Mouse (Mus musculus): Measurements from ENCODE around the gene Mb21d2. TPM values are rescaled to one million over a fixed set of nuclear protein-coding genes. Genes with fewer than 3 reads are reported as not detected.

Gene Mb21d2
- polyA plus RNA-seq, 1 experiment from 2014 or later: 4.7 TPM

GRCm38 (mm10) chr16:28915362-28915761 is 14.1 kb downstream of the Mb21d2 start:
- Histone ChIP-seq H3K36me3 (ENCODE audit: control insufficient read depth, insufficient read depth, low read length) (no peaks in the 10 kb centered on the region), H3K4me2 (ENCODE audit: low read length) (no peak overlapping the region), H3K27ac (replicated peaks in 1 of 2; ENCODE audit: control insufficient read depth in 1 of 2, insufficient read depth in 1 of 2, low read depth in 2 of 2, low read length in 2 of 2) (no peak overlapping the region), H3K27me3 (ENCODE audit: control insufficient read depth, insufficient read depth, low read length) (no peaks in the 10 kb centered on the region), H3K9me3 (ENCODE audit: control insufficient read depth, low read length) (no peaks in the 10 kb centered on the region), H3K9ac (ENCODE audit: low read length) (no peak overlapping the region), H3K4me1 (ENCODE audit: control insufficient read depth in 2 of 2, insufficient read depth in 2 of 2, low read length in 2 of 2) (no peaks in the 10 kb centered on the region), H3K4me3 (ENCODE audit: control insufficient read depth in 1 of 2, insufficient read depth in 1 of 2, low read depth in 1 of 2, low read length in 2 of 2) (no peak overlapping the region)
- 81% methylated on average over 7 of the region's 7 CpGs for WGBS
- ATAC-seq (ENCODE audit: insufficient number of reproducible peaks, insufficient read depth, low FRiP score, low read depth): no peak

GRCm38 (mm10) chr16:28914709-28915108 is 14.8 kb downstream of the Mb21d2 start:
- H3K4me1 ChIP-seq (ENCODE audit: control insufficient read depth in 2 of 2, insufficient read depth in 2 of 2, low read length in 2 of 2): no peaks in the 10 kb centered on the region
- no peaks in the 10 kb centered on the region for H3K9me3 ChIP-seq (ENCODE audit: control insufficient read depth, low read length)
- ATAC-seq (ENCODE audit: insufficient number of reproducible peaks, insufficient read depth, low FRiP score, low read depth): no peak
- no peak overlapping the region for H3K4me2 ChIP-seq (ENCODE audit: low read length)
- 70% methylated on average over 1 of the region's 1 CpGs for WGBS
- H3K9ac ChIP-seq (ENCODE audit: low read length): no peak overlapping the region
- H3K27me3 ChIP-seq (ENCODE audit: control insufficient read depth, insufficient read depth, low read length): no peaks in the 10 kb centered on the region
- no peaks in the 10 kb centered on the region for H3K36me3 ChIP-seq (ENCODE audit: control insufficient read depth, insufficient read depth, low read length)
- H3K4me3 ChIP-seq (ENCODE audit: control insufficient read depth in 1 of 2, insufficient read depth in 1 of 2, low read depth in 1 of 2, low read length in 2 of 2): no peak overlapping the region
- no peak overlapping the region for H3K27ac ChIP-seq (replicated peaks in 1 of 2; ENCODE audit: control insufficient read depth in 1 of 2, insufficient read depth in 1 of 2, low read depth in 2 of 2, low read length in 2 of 2)

GRCm38 (mm10) chr16:28911414-28912050 is 17.9 kb downstream of the Mb21d2 start:
- H3K36me3 ChIP-seq (ENCODE audit: control insufficient read depth, insufficient read depth, low read length): no peaks in the 10 kb centered on the region
- H3K4me2 ChIP-seq (ENCODE audit: low read length): no peak overlapping the region
- no peak overlapping the region for H3K9ac ChIP-seq (ENCODE audit: low read length)
- WGBS: 79% methylated on average over 15 of the region's 15 CpGs
- H3K9me3 ChIP-seq (ENCODE audit: control insufficient read depth, low read length): no peaks in the 10 kb centered on the region
- no peaks in the 10 kb centered on the region for H3K27me3 ChIP-seq (ENCODE audit: control insufficient read depth, insufficient read depth, low read length)
- peaks cover 2 to 9% of the 10 kb centered on the region in 2 experiments; a peak in 3 of 4 replicates for H3K4me1 ChIP-seq (ENCODE audit: control insufficient read depth in 2 of 2, insufficient read depth in 2 of 2, low read length in 2 of 2)
- H3K4me3 ChIP-seq (ENCODE audit: control insufficient read depth in 1 of 2, insufficient read depth in 1 of 2, low read depth in 1 of 2, low read length in 2 of 2): no peak overlapping the region
- no peak overlapping the region for H3K27ac ChIP-seq (replicated peaks in 1 of 2; ENCODE audit: control insufficient read depth in 1 of 2, insufficient read depth in 1 of 2, low read depth in 2 of 2, low read length in 2 of 2)
- ATAC-seq (ENCODE audit: insufficient number of reproducible peaks, insufficient read depth, low FRiP score, low read depth): no peak

- ATAC-seq (ENCODE audit: insufficient number of reproducible peaks, insufficient read depth, low FRiP score, low read depth): no peak
- H3K4me2 ChIP-seq (ENCODE audit: low read length): no peak overlapping the region
- 57% methylated on average over 7 of the region's 7 CpGs for WGBS
Measured at GRCm38 (mm10) chr16:28906370-28907275, 22.9 kb downstream of the Mb21d2 start.

GRCm38 (mm10) chr16:28905567-28906289 is 23.7 kb downstream of the Mb21d2 start:
- H3K9ac ChIP-seq (ENCODE audit: low read length): no peak overlapping the region
- H3K27me3 ChIP-seq (ENCODE audit: control insufficient read depth, insufficient read depth, low read length): no peaks in the 10 kb centered on the region
- H3K4me2 ChIP-seq (ENCODE audit: low read length): no peak overlapping the region
- 83% methylated on average over 11 of the region's 11 CpGs for WGBS
- no peak overlapping the region for H3K4me3 ChIP-seq (ENCODE audit: control insufficient read depth in 1 of 2, insufficient read depth in 1 of 2, low read depth in 1 of 2, low read length in 2 of 2)
- no peaks in the 10 kb centered on the region for H3K9me3 ChIP-seq (ENCODE audit: control insufficient read depth, low read length)
- H3K27ac ChIP-seq (replicated peaks in 1 of 2; ENCODE audit: control insufficient read depth in 1 of 2, insufficient read depth in 1 of 2, low read depth in 2 of 2, low read length in 2 of 2): no peak overlapping the region
- H3K4me1 ChIP-seq (ENCODE audit: control insufficient read depth in 2 of 2, insufficient read depth in 2 of 2, low read length in 2 of 2): peaks cover 6 to 18% of the 10 kb centered on the region in 2 experiments; a peak in 3 of 4 replicates
- ATAC-seq (ENCODE audit: insufficient number of reproducible peaks, insufficient read depth, low FRiP score, low read depth): no peak
- H3K36me3 ChIP-seq (ENCODE audit: control insufficient read depth, insufficient read depth, low read length): no peaks in the 10 kb centered on the region; the same call in 1 of the 2 replicates

More at GRCm38 (mm10) chr16:28906370-28907275, 22.9 kb downstream of the Mb21d2 start:
- Histone ChIP-seq H3K27me3 (ENCODE audit: control insufficient read depth, insufficient read depth, low read length) (no peaks in the 10 kb centered on the region), H3K9me3 (ENCODE audit: control insufficient read depth, low read length) (no peaks in the 10 kb centered on the region), H3K4me1 (ENCODE audit: control insufficient read depth in 2 of 2, insufficient read depth in 2 of 2, low read length in 2 of 2) (peaks cover 6 to 18% of the 10 kb centered on the region in 2 experiments; a peak in 3 of 4 replicates), H3K4me3 (ENCODE audit: control insufficient read depth in 1 of 2, insufficient read depth in 1 of 2, low read depth in 1 of 2, low read length in 2 of 2) (no peak overlapping the region), H3K27ac (replicated peaks in 1 of 2; ENCODE audit: control insufficient read depth in 1 of 2, insufficient read depth in 1 of 2, low read depth in 2 of 2, low read length in 2 of 2) (no peak overlapping the region), H3K9ac (ENCODE audit: low read length) (no peak overlapping the region), H3K36me3 (ENCODE audit: control insufficient read depth, insufficient read depth, low read length) (no peaks in the 10 kb centered on the region; the same call in 1 of the 2 replicates)

GRCm38 (mm10) chr16:28902620-28903565 is 26.6 kb downstream of the Mb21d2 start:
- Histone ChIP-seq H3K4me3 (ENCODE audit: control insufficient read depth in 1 of 2, insufficient read depth in 1 of 2, low read depth in 1 of 2, low read length in 2 of 2) (no peak overlapping the region), H3K9ac (ENCODE audit: low read length) (no peak overlapping the region), H3K36me3 (ENCODE audit: control insufficient read depth, insufficient read depth, low read length) (no peaks in the 10 kb centered on the region; the same call in 1 of the 2 replicates), H3K27me3 (ENCODE audit: control insufficient read depth, insufficient read depth, low read length) (no peaks in the 10 kb centered on the region), H3K4me1 (ENCODE audit: control insufficient read depth in 2 of 2, insufficient read depth in 2 of 2, low read length in 2 of 2) (peaks cover 15 to 32% of the 10 kb centered on the region in 2 experiments), H3K27ac (replicated peaks in 1 of 2; ENCODE audit: control insufficient read depth in 1 of 2, insufficient read depth in 1 of 2, low read depth in 2 of 2, low read length in 2 of 2) (no peak overlapping the region), H3K4me2 (ENCODE audit: low read length) (no peak overlapping the region), H3K9me3 (ENCODE audit: control insufficient read depth, low read length) (no peaks in the 10 kb centered on the region)
- ATAC-seq (ENCODE audit: insufficient number of reproducible peaks, insufficient read depth, low FRiP score, low read depth): no peak
- WGBS: 85% methylated on average over 14 of the region's 14 CpGs
